Mouse (Mus musculus): ENCODE measurements at regions not wholly inside any gene's neighbourhood (a gene's known extent, or its start where the extent isn't known, plus 50 kb on each side); places are given as distances from the start of the nearest gene placed in this dataset.
A peak's percentile ranks its signal among the peaks of the same experiment; 100 is the strongest.

- DNase-seq (ENCODE audit: low read depth, low spot score) = peak; percentile 65
Measured at GRCm38 (mm10) chr4:61998366-61998765, 55.6 kb downstream of the Mup20 start.

- DNase-seq (ENCODE audit: low read depth, low spot score) = peak; percentile 79
Measured at GRCm38 (mm10) chr4:61989941-61990340, 64.0 kb downstream of the Mup20 start.

- DNase-seq (ENCODE audit: low read depth, low spot score) = no peak
Measured at GRCm38 (mm10) chr4:61976159-61976558, 77.8 kb downstream of the Mup20 start.

- DNase-seq (ENCODE audit: low read depth, low spot score) = peak; percentile 56
Measured at GRCm38 (mm10) chr4:61973236-61973635, 80.7 kb downstream of the Mup20 start.

GRCm38 (mm10) chr4:61969691-61970090, 84.3 kb downstream of the Mup20 start:
- DNase-seq (ENCODE audit: low read depth, low spot score) = no peak

- DNase-seq (ENCODE audit: low read depth, low spot score) = peak; percentile 85
Measured at GRCm38 (mm10) chr4:61967674-61968073, 86.3 kb downstream of the Mup20 start.

- peak; percentile 25 for DNase-seq (ENCODE audit: low read depth, low spot score)
Measured at GRCm38 (mm10) chr4:61962315-61962714, 91.6 kb downstream of the Mup20 start.

Data from ES-CJ7 (cell line).